Mouse (Mus musculus) liver, adult 2 months (tissue): ENCODE measurements around the gene Plekhh3. TPM values are rescaled to one million over a fixed set of nuclear protein-coding genes. Genes with fewer than 3 reads are reported as not detected.
A peak's percentile ranks its signal among the peaks of the same experiment; 100 is the strongest.

ENCODE experiments used
- DNase-seq: peaks from one replicate; pipeline ENCODE4 v3.0.0-alpha.2; 2011; ENCODE audit warnings: low read depth, low spot score; ENCODE audit errors: extremely low read depth
- H3K27ac ChIP-seq: fragments of 200-500 bp; replicated peaks from 2 replicates; pipeline ENCODE4 v1.5.1; 2012; ENCODE audit warnings: low read depth, mild to moderate bottlenecking, control low read depth, inconsistent platforms, low read length; ENCODE audit not compliant: insufficient read depth
- H3K27me3 ChIP-seq: fragments of 200-500 bp; 2 replicates; pipeline ENCODE4 v1.6.1; 2012; ENCODE audit warnings: mild to moderate bottlenecking, moderate library complexity, low read length, inconsistent platforms; ENCODE audit not compliant: control insufficient read depth, insufficient read depth
- H3K36me3 ChIP-seq: fragments of 200-500 bp; 2 replicates; pipeline ENCODE4 v1.6.1; 2012; ENCODE audit warnings: low read length, inconsistent platforms; ENCODE audit not compliant: control insufficient read depth, insufficient read depth
- H3K4me1 ChIP-seq: fragments of 200-500 bp; 2 replicates; pipeline ENCODE4 v1.6.1; 2011; ENCODE audit warnings: low read length; ENCODE audit not compliant: control insufficient read depth, insufficient read depth
- H3K4me3 ChIP-seq: fragments of 200-500 bp; 2 replicates; pipeline ENCODE4 v1.5.1; 2011; ENCODE audit warnings: low read depth, mild to moderate bottlenecking, control low read depth, low read length, moderate library complexity; ENCODE audit not compliant: insufficient read depth
- H3K79me2 ChIP-seq: fragments of 200-500 bp; 2 replicates; pipeline ENCODE4 v1.6.1; 2012; ENCODE audit warnings: inconsistent platforms, mild to moderate bottlenecking, low read length, moderate library complexity; ENCODE audit not compliant: control insufficient read depth, insufficient read depth
- H3K9ac ChIP-seq: fragments of 200-500 bp; 2 replicates; pipeline ENCODE4 v1.6.1; 2012; ENCODE audit warnings: low read depth, mild to moderate bottlenecking, control low read depth, inconsistent platforms, low read length
- CTCF ChIP-seq: fragments of 200-500 bp; IDR thresholded peaks from 2 replicates; pipeline ENCODE4 v1.5.1; 2011; ENCODE audit warnings: low read depth, low read length, control low read depth
- POLR2A ChIP-seq: fragments of 200-500 bp; IDR thresholded peaks from 2 replicates; pipeline ENCODE4 v1.6.1; 2011; ENCODE audit warnings: low read length, control low read depth; ENCODE audit not compliant: insufficient read depth; ENCODE audit errors: extremely low read depth
- WGBS: fragments of 180-500 bp; shearing (Covaris S2); methylation state at CpG from one replicate; pipeline ENCODE4 v1.1.7; 2018; 5-methylcytosine and 5-hydroxymethylcytosine counted together
- polyA plus RNA-seq: library from polyadenylated mRNA; depleted of rRNA; stranded (reverse); fragments of >200 nt; gene quantifications from 2 replicates; pipeline ENCODE4 v1.2.3, GENCODE M21; 2012
- total RNA-seq: library from RNA; depleted of rRNA; stranded (reverse); fragments of >200 nt; gene quantifications from 2 replicates; pipeline ENCODE4 v1.2.3, GENCODE M21; 2014

The Plekhh3 gene
- total and polyA plus RNA-seq, 2 experiments = 3.9 to 11.5 TPM

DNA sequence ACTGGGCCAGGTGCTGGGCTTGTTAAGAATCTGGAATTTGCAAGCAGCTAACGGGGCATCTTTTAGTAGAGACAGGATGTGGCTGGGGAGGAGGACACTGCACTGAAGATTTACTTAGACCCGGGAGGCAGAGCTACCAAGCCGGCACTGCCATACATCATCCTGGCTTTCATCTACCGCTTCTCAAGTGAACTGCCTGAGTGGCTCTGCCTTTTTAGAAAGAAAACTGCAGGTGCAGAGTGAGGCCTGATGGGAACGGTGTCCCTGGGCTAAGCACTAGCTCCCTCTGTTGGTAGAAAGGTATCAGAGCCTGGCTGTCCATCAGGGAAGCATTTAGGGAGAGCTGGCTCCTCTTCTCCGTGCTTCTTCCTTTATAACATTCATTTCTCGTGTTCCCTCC, 29.8 kb upstream of the Plekhh3 start:
- Histone ChIP-seq H3K4me3 (no peak overlapping the region), H3K27me3 (no peaks in the 10 kb centered on the region), H3K9ac (no peak overlapping the region), H3K79me2 (no peaks in the 10 kb centered on the region), H3K36me3 (peaks cover 27% of the 10 kb centered on the region; the same call in 1 of the 2 replicates), H3K27ac (no peak overlapping the region), H3K4me1 (no peaks in the 10 kb centered on the region)
- WGBS = 53% methylated on average over 7 of the region's 7 CpGs
- peak; percentile 3 for DNase-seq
- TF ChIP-seq CTCF (peak; percentile 69), POLR2A (no peak)

- WGBS = 88% methylated on average over 3 of the region's 3 CpGs
- no peak overlapping the region for H3K9ac ChIP-seq
- TF ChIP-seq POLR2A = no peak
- no peak for TF ChIP-seq CTCF
- H3K36me3 ChIP-seq = peaks cover 19% of the 10 kb centered on the region; the same call in 1 of the 2 replicates
- no peak overlapping the region for H3K4me3 ChIP-seq
- H3K27me3 ChIP-seq = no peaks in the 10 kb centered on the region
- no peaks in the 10 kb centered on the region for H3K79me2 ChIP-seq
- H3K27ac ChIP-seq = no peak overlapping the region
- H3K4me1 ChIP-seq = no peaks in the 10 kb centered on the region
- no peak for DNase-seq
These were observed 28.4 kb upstream of the Plekhh3 start for GRCm38 (mm10) chr11:101199555-101199954.

DNA sequence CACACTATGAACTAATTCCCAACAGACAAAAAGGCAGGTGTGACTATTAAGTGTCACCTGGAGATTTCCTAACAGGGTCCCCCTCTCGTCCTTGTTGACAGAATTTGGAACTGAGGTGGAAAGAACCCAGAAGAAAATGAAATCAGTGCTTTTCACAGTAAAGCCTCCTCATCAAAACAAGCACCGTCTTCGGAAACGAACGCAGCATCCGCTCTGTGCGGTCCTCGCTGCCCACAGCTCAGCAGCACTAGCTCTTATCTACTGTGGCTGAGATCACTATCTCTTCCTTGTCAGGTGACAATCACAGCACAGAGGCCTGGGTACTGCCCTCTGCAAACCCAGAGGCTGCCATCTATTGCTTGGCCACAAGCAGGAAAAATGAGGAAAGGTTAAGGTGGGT, 25.0 kb upstream of the Plekhh3 start:
- Histone ChIP-seq H3K79me2 (no peaks in the 10 kb centered on the region), H3K4me3 (no peak overlapping the region), H3K27ac (no peak overlapping the region), H3K36me3 (peaks cover 13% of the 10 kb centered on the region), H3K27me3 (no peaks in the 10 kb centered on the region), H3K9ac (no peak overlapping the region), H3K4me1 (no peaks in the 10 kb centered on the region)
- DNase-seq = no peak
- WGBS = 91% methylated on average over 8 of the region's 8 CpGs
- TF ChIP-seq POLR2A (no peak), CTCF (no peak)

GRCm38 (mm10) chr11:101195571-101195970, 24.4 kb upstream of the Plekhh3 start:
- Histone ChIP-seq H3K4me1 (no peaks in the 10 kb centered on the region), H3K79me2 (no peaks in the 10 kb centered on the region), H3K27me3 (no peaks in the 10 kb centered on the region), H3K9ac (no peak overlapping the region), H3K27ac (no peak overlapping the region), H3K4me3 (no peak overlapping the region), H3K36me3 (peaks cover 13% of the 10 kb centered on the region)
- no peak for DNase-seq
- TF ChIP-seq POLR2A (no peak), CTCF (no peak)
- WGBS = 89% methylated on average over 8 of the region's 8 CpGs

GRCm38 (mm10) chr11:101195101-101195500, 23.9 kb upstream of the Plekhh3 start:
- peaks cover 13% of the 10 kb centered on the region for H3K36me3 ChIP-seq
- no peak for DNase-seq
- 55% methylated on average over 1 of the region's 1 CpGs for WGBS

DNA sequence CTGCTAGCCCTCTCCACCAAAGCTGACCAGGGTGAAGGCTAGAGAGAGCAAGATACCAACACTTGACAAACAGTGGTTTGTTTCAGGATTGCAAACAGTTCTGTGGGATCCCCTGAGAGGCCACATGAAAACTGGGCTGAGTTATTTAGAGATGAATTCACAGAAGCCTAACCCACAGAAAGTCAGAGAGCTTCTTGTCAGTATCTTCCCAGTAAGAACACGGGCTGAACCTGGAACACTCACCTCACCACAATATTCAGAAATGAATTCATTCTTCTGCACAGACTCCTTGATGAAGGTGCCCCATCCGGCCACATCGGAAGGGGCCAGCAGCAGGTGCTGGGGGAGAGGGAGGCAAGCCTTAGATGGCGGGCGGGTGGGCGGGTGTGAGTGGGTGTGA, 23.5 kb upstream of the Plekhh3 start:
- DNase-seq = no peak
- TF ChIP-seq CTCF = no peak
- no peak for TF ChIP-seq POLR2A
- H3K27me3 ChIP-seq = no peaks in the 10 kb centered on the region
- H3K4me1 ChIP-seq = no peaks in the 10 kb centered on the region
- no peak overlapping the region for H3K27ac ChIP-seq
- no peak overlapping the region for H3K9ac ChIP-seq
- 90% methylated on average over 6 of the region's 6 CpGs for WGBS
- H3K79me2 ChIP-seq = no peaks in the 10 kb centered on the region
- H3K36me3 ChIP-seq = peaks cover 9% of the 10 kb centered on the region
- H3K4me3 ChIP-seq = no peak overlapping the region

More at GRCm38 (mm10) chr11:101195101-101195500, 23.9 kb upstream of the Plekhh3 start:
- Histone ChIP-seq H3K79me2 (no peaks in the 10 kb centered on the region), H3K4me3 (no peak overlapping the region), H3K9ac (no peak overlapping the region), H3K27ac (no peak overlapping the region), H3K4me1 (no peaks in the 10 kb centered on the region), H3K27me3 (no peaks in the 10 kb centered on the region)
- no peak for TF ChIP-seq POLR2A
- TF ChIP-seq CTCF = no peak
